Mouse (Mus musculus): ENCODE data around the gene Cypt4. TPM values are rescaled to one million over a fixed set of nuclear protein-coding genes. Genes with fewer than 3 reads are reported as not detected.
"Not testable (repeated sequence)": the region's sequence is repeated elsewhere in the genome, so short reads cannot be mapped to it uniquely, and the experiment has no call there.

Gene Cypt4
- 0.55 and 1.1 TPM in 2 replicates for polyA plus RNA-seq (2012; rRNA removed)

GRCm38 (mm10) chr9:24624896-24625295, at the start of gene Cypt4:
Cypt4 (plus strand) TSS chr9:24625196.
- DNase-seq (ENCODE audit: low read depth), result no peak

GRCm38 (mm10) chr9:24637341-24637740, 12.3 kb downstream of the Cypt4 start:
- DNase-seq (ENCODE audit: low read depth), result not testable (repeated sequence)

Other genes starting within 250 kb of the Cypt4 start
- gene Dpy19l1, start 122.1 kb upstream of the Cypt4 start, polyA plus RNA-seq (2012; rRNA removed), result 8.1 and 9.6 TPM in 2 replicates
- gene Dpy19l2, start 71.1 kb downstream of the Cypt4 start, polyA plus RNA-seq (2012; rRNA removed), result 0.04 and 0.27 TPM in 2 replicates
- gene Tbx20, start 149.1 kb downstream of the Cypt4 start, polyA plus RNA-seq (2012; rRNA removed), result not detected in 2 replicates